Mouse (Mus musculus): ENCODE data around the gene Zfp592.

DNA sequence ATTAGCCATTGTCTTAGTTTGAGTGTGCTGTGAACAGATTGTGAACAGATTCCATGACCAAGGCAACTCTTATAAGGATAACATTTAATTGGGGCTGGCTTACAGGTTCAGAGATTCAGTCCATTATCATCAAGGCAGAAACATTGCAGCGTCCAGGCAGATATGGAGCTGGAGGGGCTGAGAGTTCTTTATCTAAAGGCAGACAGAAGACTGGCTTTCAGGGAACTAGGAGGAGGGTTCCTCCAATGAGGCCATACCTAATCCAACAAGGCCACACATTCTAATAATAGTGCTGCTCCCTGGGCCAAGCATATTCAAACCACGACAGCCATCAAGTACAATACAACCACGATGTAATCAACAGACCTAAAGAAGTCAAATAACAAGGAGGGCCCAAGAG is 34.5 kb upstream of the Zfp592 start:
- TF ChIP-seq GATA1 (IDR thresholded peaks at IDR 0.05; ENCODE audit: low read length) (no peak), TAL1 (IDR thresholded peaks at IDR 0.05; ENCODE audit: low read length) (no peak)
